ENCODE assay signal across 20 mouse cellular contexts in the genomic region with DNA sequence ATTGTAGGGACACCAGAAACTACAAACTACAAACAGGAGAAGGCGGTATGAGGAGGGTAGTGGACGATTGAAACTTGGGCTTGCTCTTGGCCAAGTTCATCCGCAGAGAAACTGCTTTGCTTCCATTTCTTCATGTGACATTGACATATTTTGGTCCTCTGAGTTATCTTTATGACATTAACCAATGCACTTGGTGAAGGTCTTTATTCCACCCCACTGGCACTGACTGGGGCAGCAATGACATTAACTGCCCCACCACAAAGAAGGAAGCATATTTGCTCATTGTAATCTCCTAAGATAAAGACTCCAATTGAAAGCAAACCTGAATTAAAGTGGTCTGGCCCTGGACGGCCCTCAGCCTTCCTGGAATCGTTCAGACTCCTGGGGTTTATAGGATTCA.
"Had no signal": no experiment of that assay in that cellular context is flagged by ENCODE, and none has a peak within 500 bp of the region (broad histone marks: within the 10 kb centered on the region; RNA-seq: fewer than 3 reads in every experiment).

No protein-coding gene starts in this region.

- H3K27ac ChIP-seq: limb, embryonic 13.5 days; liver, embryonic 12.5 days; liver, embryonic 15.5 days; lung, embryonic 15.5 days; midbrain, embryonic 15.5 days; neural tube, embryonic 12.5 days; neural tube, embryonic 15.5 days had no signal

- H3K9me3 ChIP-seq: limb, embryonic 13.5 days; liver, embryonic 12.5 days; liver, embryonic 15.5 days; lung, embryonic 15.5 days; midbrain, embryonic 15.5 days; neural tube, embryonic 12.5 days; neural tube, embryonic 15.5 days had no signal

- H3K36me3 ChIP-seq: limb, embryonic 13.5 days; liver, embryonic 12.5 days; liver, embryonic 15.5 days; lung, embryonic 15.5 days; midbrain, embryonic 15.5 days; neural tube, embryonic 12.5 days; neural tube, embryonic 15.5 days had no signal

- ATAC-seq: liver, embryonic 12.5 days; midbrain, embryonic 15.5 days had no signal

- H3K9ac ChIP-seq: limb, embryonic 13.5 days; liver, embryonic 12.5 days; liver, embryonic 15.5 days; lung, embryonic 15.5 days; midbrain, embryonic 15.5 days; neural tube, embryonic 12.5 days; neural tube, embryonic 15.5 days had no signal

- H3K27me3 ChIP-seq: limb, embryonic 13.5 days; liver, embryonic 12.5 days; liver, embryonic 15.5 days; lung, embryonic 15.5 days; midbrain, embryonic 15.5 days; neural tube, embryonic 12.5 days; neural tube, embryonic 15.5 days had no signal

- H3K4me2 ChIP-seq: limb, embryonic 13.5 days; liver, embryonic 12.5 days; liver, embryonic 15.5 days; lung, embryonic 15.5 days; midbrain, embryonic 11.5 days; midbrain, embryonic 15.5 days; neural tube, embryonic 12.5 days; neural tube, embryonic 15.5 days had no signal

- H3K4me1 ChIP-seq: neural tube, embryonic 12.5 days had no signal

- DNase-seq: kidney, adult 11 months; kidney, adult 9 months; left cerebral cortex, postnatal 4 days; liver; lung, adult 18-20 months; lung, postnatal 10 days; lung, postnatal 4 days; right cerebral cortex, adult 18-20 months; right cerebral cortex, postnatal 14 days; right cerebral cortex, postnatal 4 days; thymus, adult 18-20 months; thymus, postnatal 36 days had no signal

- H3K4me3 ChIP-seq: limb, embryonic 13.5 days; liver, embryonic 12.5 days; liver, embryonic 15.5 days; lung, embryonic 15.5 days; midbrain, embryonic 15.5 days; neural tube, embryonic 12.5 days; neural tube, embryonic 15.5 days had no signal
